Mouse (Mus musculus) erythroblast, embryonic 14.5 days (primary cell): Measurements from ENCODE around the gene Myl4.

ENCODE experiments used
- GATA1 ChIP-seq: IDR thresholded peaks from 2 replicates; pipeline ENCODE4 v1.6.1; 2012; ENCODE audit warnings: low read length, inconsistent platforms, mixed read lengths
- TAL1 ChIP-seq: IDR thresholded peaks from 3 replicates; pipeline ENCODE4 v1.6.1; 2012; ENCODE audit warnings: low read length, inconsistent platforms, mixed read lengths

GRCm38 (mm10) chr11:104587904-104588303, 37.4 kb downstream of the Myl4 start:
- TF ChIP-seq TAL1 (no peak), GATA1 (no peak)
